21 mouse cellular contexts compared by ENCODE assay signal in genomic region chr14:124767996-124768395, GRCm38 (mm10).
A peak's percentile ranks its signal among the peaks of the same experiment; 100 is the strongest.
DNase-seq lines count a peak whose midpoint lies in the region; ATAC-seq lines count a peak whose summit lies in the region.
"Had no signal": no experiment of that assay in that cellular context is flagged by ENCODE, and none has a peak within 500 bp of the region (broad histone marks: within the 10 kb centered on the region; RNA-seq: fewer than 3 reads in every experiment).

No protein-coding gene starts in this region.

- DNase-seq in adrenal gland, postnatal 14 days: peak; percentile 8
- DNase-seq in adrenal gland, postnatal 25 days: no peak
- DNase-seq in heart, adult 8-10 months (ENCODE audit: low spot score): peak; percentile 31
- no peak for DNase-seq in heart, embryonic 10.5 days (ENCODE audit: low spot score)
- peak; percentile 20 to 57 for DNase-seq in cerebellum, postnatal 14 days
- no peak for DNase-seq in spleen, adult 12 weeks (ENCODE audit: low spot score)
- DNase-seq in forebrain, embryonic 10.5 days (ENCODE audit: extremely low spot score, low spot score): no peak
- DNase-seq: forebrain, postnatal 0 days; kidney, adult 11 months; kidney, postnatal 4 days; left cerebral cortex, postnatal 4 days; lung, postnatal 36 days; right cerebral cortex, postnatal 14 days had no signal

- no peak overlapping the region for H3K4me3 ChIP-seq in heart, embryonic 10.5 days
- H3K4me3 ChIP-seq in kidney, embryonic 15.5 days (replicated peaks): no peak overlapping the region
- no peak overlapping the region for H3K4me3 ChIP-seq in forebrain, embryonic 10.5 days
- H3K4me3 ChIP-seq: hindbrain, embryonic 13.5 days; left cerebral cortex, adult 2 months; limb, embryonic 15.5 days; liver, embryonic 15.5 days; lung, embryonic 15.5 days; megakaryocyte, embryonic 14.5 days; midbrain, embryonic 13.5 days had no signal

- no peaks in the 10 kb centered on the region for H3K4me1 ChIP-seq in heart, embryonic 10.5 days
- no peaks in the 10 kb centered on the region for H3K4me1 ChIP-seq in kidney, embryonic 15.5 days
- no peaks in the 10 kb centered on the region for H3K4me1 ChIP-seq in forebrain, embryonic 10.5 days
- H3K4me1 ChIP-seq: hindbrain, embryonic 13.5 days; limb, embryonic 15.5 days; liver, embryonic 15.5 days; lung, embryonic 15.5 days; megakaryocyte, embryonic 14.5 days; midbrain, embryonic 13.5 days had no signal

- WGBS in heart, embryonic 10.5 days: 81% methylated on average over 3 of the region's 3 CpGs
- WGBS in kidney, embryonic 15.5 days: 86% methylated on average over 3 of the region's 3 CpGs
- 93% methylated on average over 3 of the region's 3 CpGs for WGBS in forebrain, embryonic 10.5 days

- no peaks in the 10 kb centered on the region for H3K27me3 ChIP-seq in heart, embryonic 10.5 days (ENCODE audit: insufficient read depth, poor library complexity, severe bottlenecking)
- H3K27me3 ChIP-seq in kidney, embryonic 15.5 days: no peaks in the 10 kb centered on the region
- H3K27me3 ChIP-seq in forebrain, embryonic 10.5 days (ENCODE audit: poor library complexity, severe bottlenecking): no peaks in the 10 kb centered on the region
- H3K27me3 ChIP-seq: hindbrain, embryonic 13.5 days; limb, embryonic 15.5 days; liver, embryonic 15.5 days; lung, embryonic 15.5 days; megakaryocyte, embryonic 14.5 days; midbrain, embryonic 13.5 days had no signal

- H3K4me2 ChIP-seq in kidney, embryonic 15.5 days: no peak overlapping the region
- H3K4me2 ChIP-seq: hindbrain, embryonic 13.5 days; limb, embryonic 15.5 days; liver, embryonic 15.5 days; lung, embryonic 15.5 days; midbrain, embryonic 13.5 days had no signal

- ATAC-seq in kidney, embryonic 15.5 days (replicated peaks; ENCODE audit: low FRiP score): no peak
- ATAC-seq: forebrain, postnatal 0 days; midbrain, embryonic 13.5 days had no signal

- no peak overlapping the region for H3K27ac ChIP-seq in heart, embryonic 10.5 days
- no peak overlapping the region for H3K27ac ChIP-seq in kidney, embryonic 15.5 days
- no peak overlapping the region for H3K27ac ChIP-seq in forebrain, embryonic 10.5 days
- H3K27ac ChIP-seq: hindbrain, embryonic 13.5 days; left cerebral cortex, adult 2 months; limb, embryonic 15.5 days; liver, embryonic 15.5 days; lung, embryonic 15.5 days; midbrain, embryonic 13.5 days had no signal

- no peaks in the 10 kb centered on the region for H3K9me3 ChIP-seq in heart, embryonic 10.5 days
- H3K9me3 ChIP-seq in kidney, embryonic 15.5 days (replicated peaks): no peaks in the 10 kb centered on the region
- H3K9me3 ChIP-seq in forebrain, embryonic 10.5 days: no peaks in the 10 kb centered on the region
- H3K9me3 ChIP-seq: hindbrain, embryonic 13.5 days; limb, embryonic 15.5 days; liver, embryonic 15.5 days; lung, embryonic 15.5 days; midbrain, embryonic 13.5 days had no signal

- H3K36me3 ChIP-seq in heart, embryonic 10.5 days: no peaks in the 10 kb centered on the region
- no peaks in the 10 kb centered on the region for H3K36me3 ChIP-seq in kidney, embryonic 15.5 days
- H3K36me3 ChIP-seq in forebrain, embryonic 10.5 days (replicated peaks): no peaks in the 10 kb centered on the region
- H3K36me3 ChIP-seq: hindbrain, embryonic 13.5 days; limb, embryonic 15.5 days; liver, embryonic 15.5 days; lung, embryonic 15.5 days; midbrain, embryonic 13.5 days had no signal

- no peak overlapping the region for H3K9ac ChIP-seq in kidney, embryonic 15.5 days
- H3K9ac ChIP-seq: forebrain, postnatal 0 days; hindbrain, embryonic 13.5 days; limb, embryonic 15.5 days; liver, embryonic 15.5 days; lung, embryonic 15.5 days; midbrain, embryonic 13.5 days had no signal

Comparison
In these comparisons a context has a peak if more than half of its experiments do, and no peak if none do; other contexts are left out.
1. DNase-seq: peak in adrenal gland, postnatal 14 days (single experiment), heart, adult 8-10 months (single experiment) and cerebellum, postnatal 14 days (2 of 2); none in adrenal gland, postnatal 25 days (single experiment), heart, embryonic 10.5 days (single experiment), spleen, adult 12 weeks (single experiment) and forebrain, embryonic 10.5 days (single experiment).